Mouse (Mus musculus) erythroid progenitor cell, adult 5-6 weeks (primary cell): ENCODE results near the gene Hist1h4k. TPM values are rescaled to one million over a fixed set of nuclear protein-coding genes. Genes with fewer than 3 reads are reported as not detected.
A peak's percentile ranks its signal among the peaks of the same experiment; 100 is the strongest.

Experiments
- ATAC-seq: replicated peaks from 2 replicates; pipeline ENCODE4 v1.8.0; 2016; ENCODE audit warnings: moderate number of reproducible peaks, mild to moderate bottlenecking, moderate TSS enrichment, inconsistent platforms; ENCODE audit not compliant: poor library complexity, low FRiP score, severe bottlenecking
- total RNA-seq, 2 experiments: library from RNA; stranded (forward) in 1 of 2; stranded (reverse) in 1 of 2; fragments of 150-400 nt in 1 of 2; fragments of 186-747, 209-891 nt in 1 of 2; gene quantifications; 2 replicates each; pipeline versions ENCODE4 v1.2.3 to v1.2.4; 2015 to 2017; ENCODE audit warnings: low replicate concordance in 2 of 2

The Hist1h4k gene
- total RNA-seq (2015; ENCODE audit: low replicate concordance) (298 and 381 TPM in 2 replicates), total RNA-seq (2017; ENCODE audit: low replicate concordance) (3,827 and 6,951 TPM in 2 replicates)

- ATAC-seq, result peak; percentile 51
Observed at GRCm38 (mm10) chr13:21750159-21751017, at the start of gene Hist1h4k. Gene Hist1h4k, minus strand, starts transcription at chr13:21750505.

- peak; percentile 80 for ATAC-seq
Observed at GRCm38 (mm10) chr13:21797163-21797562, 46.9 kb upstream of the Hist1h4k start.

GRCm38 (mm10) chr13:21795584-21795983 is 45.3 kb upstream of the Hist1h4k start:
- no peak for ATAC-seq

- ATAC-seq, result no peak
Observed at GRCm38 (mm10) chr13:21790601-21791283, 40.4 kb upstream of the Hist1h4k start.

- ATAC-seq, result no peak
Observed at GRCm38 (mm10) chr13:21789925-21790324, 39.6 kb upstream of the Hist1h4k start.

- no peak for ATAC-seq
Observed at GRCm38 (mm10) chr13:21787760-21788593, 37.7 kb upstream of the Hist1h4k start.

- peak; percentile 74 for ATAC-seq
Observed at GRCm38 (mm10) chr13:21786899-21787629, 36.8 kb upstream of the Hist1h4k start, which contains the start of the genes Hist1h2an and Hist1h2bp. Gene Hist1h2an, minus strand, starts transcription at chr13:21787218. Gene Hist1h2bp, plus strand, starts transcription at chr13:21787461.

- peak; percentile 8 for ATAC-seq
Observed at GRCm38 (mm10) chr13:21786189-21786898, 36.0 kb upstream of the Hist1h4k start.

GRCm38 (mm10) chr13:21784311-21784710 is 34.0 kb upstream of the Hist1h4k start:
- no peak for ATAC-seq

GRCm38 (mm10) chr13:21783734-21784161 is 33.4 kb upstream of the Hist1h4k start:
- no peak for ATAC-seq

GRCm38 (mm10) chr13:21783255-21783617 is 32.9 kb upstream of the Hist1h4k start, which contains the start of gene Hist1h3i:
Gene Hist1h3i, minus strand, starts transcription at chr13:21783370.
- ATAC-seq, result 0 out of 2 replicates have a peak, but pooled peaks have one; percentile 8

- peak; percentile 3 for ATAC-seq
Observed at GRCm38 (mm10) chr13:21782361-21783254, 32.3 kb upstream of the Hist1h4k start.

GRCm38 (mm10) chr13:21781639-21782038 is 31.3 kb upstream of the Hist1h4k start:
- no peak for ATAC-seq

- no peak for ATAC-seq
Observed at GRCm38 (mm10) chr13:21781021-21781555, 30.8 kb upstream of the Hist1h4k start.

- peak; percentile 43 for ATAC-seq
Observed at GRCm38 (mm10) chr13:21779767-21780731, 29.7 kb upstream of the Hist1h4k start, which contains the start of gene Hist1h1b. Gene Hist1h1b, minus strand, starts transcription at chr13:21780625.
